Mouse (Mus musculus) midbrain, embryonic 13.5 days (tissue): ENCODE measurements around the gene AB124611. TPM values are rescaled to one million over a fixed set of nuclear protein-coding genes. Genes with fewer than 3 reads are reported as not detected.

Experiments
- ATAC-seq: fragments of 200-750 bp; cut with Nextera tagmentation; 2 replicates; pipeline ENCODE4 v1.8.0; 2017; ENCODE audit warnings: mild to moderate bottlenecking, moderate TSS enrichment, moderate library complexity
- H3K27ac ChIP-seq: fragments of 300-500 bp; sonication (generic); 2 replicates; pipeline ENCODE4 v1.5.1; 2015; ENCODE audit warnings: inconsistent platforms, mild to moderate bottlenecking, moderate library complexity
- H3K27me3 ChIP-seq: fragments of 300-500 bp; sonication (generic); 2 replicates; pipeline ENCODE4 v1.6.1; 2015; ENCODE audit warnings: mild to moderate bottlenecking, inconsistent platforms
- H3K36me3 ChIP-seq: fragments of 300-500 bp; sonication (generic); 2 replicates; pipeline ENCODE4 v1.6.1; 2015; ENCODE audit warnings: mild to moderate bottlenecking, inconsistent platforms
- H3K4me1 ChIP-seq: fragments of 300-500 bp; sonication (generic); replicated peaks from 2 replicates; pipeline ENCODE4 v1.6.1; 2015; ENCODE audit warnings: inconsistent platforms
- H3K4me2 ChIP-seq: fragments of 300-500 bp; sonication (generic); replicated peaks from 2 replicates; pipeline ENCODE4 v1.6.1; 2015; ENCODE audit warnings: moderate library complexity, mild to moderate bottlenecking, inconsistent platforms
- H3K4me3 ChIP-seq: fragments of 300-500 bp; sonication (generic); replicated peaks from 2 replicates; pipeline ENCODE4 v1.5.1; 2015; ENCODE audit warnings: mild to moderate bottlenecking, inconsistent platforms
- H3K9ac ChIP-seq: fragments of 300-500 bp; sonication (generic); replicated peaks from 2 replicates; pipeline ENCODE4 v1.6.1; 2015; ENCODE audit warnings: mild to moderate bottlenecking, inconsistent platforms
- H3K9me3 ChIP-seq: fragments of 300-500 bp; sonication (generic); 2 replicates; pipeline ENCODE4 v1.6.1; 2016; ENCODE audit warnings: mild to moderate bottlenecking, inconsistent platforms
- WGBS: fragments of 180-500 bp; shearing (Covaris S2); methylation state at CpG from one replicate; pipeline ENCODE4 v1.1.7; 2015; 5-methylcytosine and 5-hydroxymethylcytosine counted together
- polyA plus RNA-seq: library from polyadenylated mRNA; unstranded; fragments of >200 nt; fragmentation: Nextera tagmentation; extraction: Ambion mirVana; gene quantifications from 2 replicates; pipeline ENCODE4 v1.2.1, GENCODE M21; 2015

Gene AB124611
- polyA plus RNA-seq, 1 experiment from 2014 or later: 6.3 TPM

GRCm38 (mm10) chr9:21575253-21575652 is 49.3 kb downstream of the AB124611 start:
- Histone ChIP-seq H3K27ac (no peak overlapping the region), H3K27me3 (no peaks in the 10 kb centered on the region), H3K4me3 (no peak overlapping the region), H3K36me3 (peaks cover 94% of the 10 kb centered on the region), H3K9me3 (no peaks in the 10 kb centered on the region), H3K4me1 (no peaks in the 10 kb centered on the region), H3K4me2 (no peak overlapping the region), H3K9ac (no peak overlapping the region)
- ATAC-seq: peak; percentile 30; the same call in 1 of the 2 replicates
- WGBS: 98% methylated on average over 10 of the region's 10 CpGs

GRCm38 (mm10) chr9:21576286-21576685 is 50.3 kb downstream of the AB124611 start:
- Histone ChIP-seq H3K4me2 (no peak overlapping the region), H3K27me3 (no peaks in the 10 kb centered on the region), H3K27ac (no peak overlapping the region), H3K4me3 (no peak overlapping the region), H3K36me3 (peaks cover 89% of the 10 kb centered on the region), H3K9me3 (no peaks in the 10 kb centered on the region), H3K9ac (no peak overlapping the region), H3K4me1 (no peaks in the 10 kb centered on the region)
- WGBS: 100% methylated on average over 1 of the region's 1 CpGs
- ATAC-seq: no peak

GRCm38 (mm10) chr9:21578226-21578625 is 52.2 kb downstream of the AB124611 start:
- peaks cover 89% of the 10 kb centered on the region for H3K36me3 ChIP-seq
- H3K27ac ChIP-seq: no peak overlapping the region
- ATAC-seq: no peak
- H3K4me1 ChIP-seq: no peaks in the 10 kb centered on the region
- H3K4me2 ChIP-seq: no peak overlapping the region
- no peak overlapping the region for H3K9ac ChIP-seq
- H3K27me3 ChIP-seq: no peaks in the 10 kb centered on the region
- H3K9me3 ChIP-seq: no peaks in the 10 kb centered on the region
- H3K4me3 ChIP-seq: no peak overlapping the region
- WGBS: 52% methylated on average over 3 of the region's 3 CpGs

- Histone ChIP-seq H3K4me1 (no peaks in the 10 kb centered on the region), H3K9me3 (no peaks in the 10 kb centered on the region), H3K27me3 (no peaks in the 10 kb centered on the region), H3K9ac (no peak overlapping the region), H3K36me3 (peaks cover 92% of the 10 kb centered on the region), H3K27ac (no peak overlapping the region), H3K4me2 (no peak overlapping the region), H3K4me3 (no peak overlapping the region)
- ATAC-seq: no peak
- 96% methylated on average over 1 of the region's 1 CpGs for WGBS
These were observed 59.4 kb downstream of the AB124611 start for GRCm38 (mm10) chr9:21585401-21585800.

GRCm38 (mm10) chr9:21587678-21588349 is 61.8 kb downstream of the AB124611 start:
- peaks cover 73% of the 10 kb centered on the region for H3K36me3 ChIP-seq

GRCm38 (mm10) chr9:21588350-21588749 is 62.4 kb downstream of the AB124611 start:
- Histone ChIP-seq H3K9me3 (no peaks in the 10 kb centered on the region), H3K27ac (no peak overlapping the region; the same call in 1 of the 2 replicates), H3K4me3 (no peak overlapping the region), H3K9ac (no peak overlapping the region), H3K4me2 (no peak overlapping the region), H3K27me3 (no peaks in the 10 kb centered on the region), H3K36me3 (peaks cover 68% of the 10 kb centered on the region), H3K4me1 (peaks cover 14% of the 10 kb centered on the region)
- WGBS: 92% methylated on average over 8 of the region's 8 CpGs
- ATAC-seq: no peak

More at GRCm38 (mm10) chr9:21587678-21588349, 61.8 kb downstream of the AB124611 start:
- Histone ChIP-seq H3K4me1 (peaks cover 14% of the 10 kb centered on the region), H3K9me3 (no peaks in the 10 kb centered on the region), H3K27ac (no peak overlapping the region), H3K4me3 (no peak overlapping the region), H3K27me3 (no peaks in the 10 kb centered on the region), H3K9ac (no peak overlapping the region), H3K4me2 (no peak overlapping the region)
- 87% methylated on average over 23 of the region's 23 CpGs for WGBS
- ATAC-seq: no peak

- Histone ChIP-seq H3K27ac (no peak overlapping the region), H3K27me3 (no peaks in the 10 kb centered on the region), H3K4me3 (no peak overlapping the region), H3K4me2 (no peak overlapping the region), H3K36me3 (peaks cover 59% of the 10 kb centered on the region), H3K9me3 (no peaks in the 10 kb centered on the region), H3K9ac (no peak overlapping the region), H3K4me1 (peaks cover 26% of the 10 kb centered on the region)
- ATAC-seq: no peak
- 91% methylated on average over 5 of the region's 5 CpGs for whole genome bisulfite sequencing
These were observed 63.6 kb downstream of the AB124611 start for GRCm38 (mm10) chr9:21589538-21589937.

GRCm38 (mm10) chr9:21591127-21591830 is 65.3 kb downstream of the AB124611 start:
- H3K4me1 ChIP-seq: peaks cover 33% of the 10 kb centered on the region
- no peak overlapping the region for H3K4me3 ChIP-seq
- H3K27me3 ChIP-seq: no peaks in the 10 kb centered on the region
- no peak overlapping the region for H3K9ac ChIP-seq
- no peak overlapping the region for H3K27ac ChIP-seq
- no peak for ATAC-seq
- H3K9me3 ChIP-seq: no peaks in the 10 kb centered on the region
- whole genome bisulfite sequencing: 86% methylated on average over 6 of the region's 6 CpGs
- peaks cover 57% of the 10 kb centered on the region for H3K36me3 ChIP-seq
- peak overlapping the region; percentile 98 for H3K4me2 ChIP-seq

GRCm38 (mm10) chr9:21591831-21592702 is 66.1 kb downstream of the AB124611 start:
- Histone ChIP-seq H3K9me3 (no peaks in the 10 kb centered on the region), H3K9ac (peak overlapping the region; percentile 94), H3K4me3 (peak overlapping the region; percentile 100), H3K4me1 (peaks cover 33% of the 10 kb centered on the region), H3K36me3 (peaks cover 52% of the 10 kb centered on the region), H3K27ac (peak overlapping the region; percentile 91), H3K27me3 (no peaks in the 10 kb centered on the region), H3K4me2 (peak overlapping the region; percentile 98)
- ATAC-seq: peak; percentile 83; the same call in 1 of the 2 replicates
- 21% methylated on average over 17 of the region's 17 CpGs for WGBS

- no peaks in the 10 kb centered on the region for H3K27me3 ChIP-seq
- peak within 1 kb of the TSS; percentile 100 for H3K4me3 ChIP-seq
- ATAC-seq: peak; percentile 95
- peaks cover 45% of the 10 kb centered on the region for H3K36me3 ChIP-seq
- H3K4me1 ChIP-seq: peaks cover 33% of the 10 kb centered on the region
- peak within 1 kb of the TSS; percentile 94 for H3K9ac ChIP-seq
- H3K27ac ChIP-seq: peak within 1 kb of the TSS; percentile 91
- under 1% methylated on average over 30 of the region's 30 CpGs for WGBS
- H3K9me3 ChIP-seq: no peaks in the 10 kb centered on the region
- peak within 1 kb of the TSS; percentile 98 for H3K4me2 ChIP-seq
These were observed 66.7 kb downstream of the AB124611 start, which contains the start of the genes Timm29 and Yipf2 for GRCm38 (mm10) chr9:21592703-21593121. TSS of gene Timm29 (plus strand) at chr9:21592722. TSS of gene Yipf2 (minus strand) at chr9:21592828.

- Histone ChIP-seq H3K27me3 (no peaks in the 10 kb centered on the region), H3K9me3 (no peaks in the 10 kb centered on the region), H3K4me2 (peak overlapping the region; percentile 98), H3K9ac (peak overlapping the region; percentile 94), H3K4me1 (peaks cover 33% of the 10 kb centered on the region), H3K4me3 (peak overlapping the region; percentile 100), H3K36me3 (peaks cover 40% of the 10 kb centered on the region), H3K27ac (peak overlapping the region; percentile 91)
- no peak; the same call in none of the 2 replicates for ATAC-seq
- WGBS: 2% methylated on average over 69 of the region's 69 CpGs
These were observed 67.2 kb downstream of the AB124611 start for GRCm38 (mm10) chr9:21593122-21593721.
